Mouse (Mus musculus) gastrocnemius, adult 2 months (tissue): ENCODE data around the gene Ehd4. TPM values are rescaled to one million over a fixed set of nuclear protein-coding genes. Genes with fewer than 3 reads are reported as not detected.

Source experiments
- DNase-seq: peaks from one replicate; pipeline ENCODE4 v3.0.0; 2022
- H3K27ac ChIP-seq: fragments of 200-600 bp; 2 replicates; pipeline ENCODE4 v1.8.1; 2022; ENCODE audit warnings: mild to moderate bottlenecking
- H3K4me3 ChIP-seq: fragments of 200-600 bp; 2 replicates; pipeline ENCODE4 v1.8.1; 2022; ENCODE audit warnings: mild to moderate bottlenecking, moderate library complexity
- CTCF ChIP-seq: fragments of 200-600 bp; IDR thresholded peaks from 2 replicates; pipeline ENCODE4 v1.8.1; 2022; ENCODE audit warnings: antibody characterized with exemption, mild to moderate bottlenecking, moderate library complexity
- intact Hi-C: fragments of 180-260 bp; cut with DNase I; formaldehyde crosslinking; loops from one replicate; pipeline ENCODE4 v1.15.1; 2025
- total RNA-seq, 2 experiments: library from RNA; stranded (reverse); gene quantifications; 2 replicates each; pipeline ENCODE4 v1.2.3; 2021

The Ehd4 gene
- total RNA-seq, 2 experiments from 2014 or later = 19.5 to 31.7 TPM

DNA sequence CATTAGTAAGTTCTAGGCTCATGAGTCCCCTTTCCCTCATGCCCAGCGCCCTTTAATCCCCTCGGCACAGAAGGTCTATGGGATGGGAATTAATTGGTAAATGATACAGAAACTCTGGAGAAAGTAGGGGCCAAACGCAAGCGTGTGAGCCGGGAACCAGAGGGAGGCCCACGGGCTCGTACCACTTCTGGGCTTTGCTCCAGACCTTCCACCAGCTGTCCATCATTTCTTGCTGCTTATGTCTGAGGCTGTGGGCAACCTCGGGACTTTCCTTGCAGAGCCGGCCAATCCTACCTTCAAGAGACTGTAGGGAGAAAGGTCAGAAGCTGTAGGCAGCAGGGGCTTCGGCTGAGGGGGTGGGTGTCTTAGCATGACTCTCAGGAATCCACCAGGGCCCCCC, 98.5 kb downstream of the Ehd4 start:
- H3K27ac ChIP-seq = no peak overlapping the region
- no peak overlapping the region for H3K4me3 ChIP-seq
- TF ChIP-seq CTCF = no peak
- intact Hi-C loops = no loop called here
- no peak for DNase-seq

DNA sequence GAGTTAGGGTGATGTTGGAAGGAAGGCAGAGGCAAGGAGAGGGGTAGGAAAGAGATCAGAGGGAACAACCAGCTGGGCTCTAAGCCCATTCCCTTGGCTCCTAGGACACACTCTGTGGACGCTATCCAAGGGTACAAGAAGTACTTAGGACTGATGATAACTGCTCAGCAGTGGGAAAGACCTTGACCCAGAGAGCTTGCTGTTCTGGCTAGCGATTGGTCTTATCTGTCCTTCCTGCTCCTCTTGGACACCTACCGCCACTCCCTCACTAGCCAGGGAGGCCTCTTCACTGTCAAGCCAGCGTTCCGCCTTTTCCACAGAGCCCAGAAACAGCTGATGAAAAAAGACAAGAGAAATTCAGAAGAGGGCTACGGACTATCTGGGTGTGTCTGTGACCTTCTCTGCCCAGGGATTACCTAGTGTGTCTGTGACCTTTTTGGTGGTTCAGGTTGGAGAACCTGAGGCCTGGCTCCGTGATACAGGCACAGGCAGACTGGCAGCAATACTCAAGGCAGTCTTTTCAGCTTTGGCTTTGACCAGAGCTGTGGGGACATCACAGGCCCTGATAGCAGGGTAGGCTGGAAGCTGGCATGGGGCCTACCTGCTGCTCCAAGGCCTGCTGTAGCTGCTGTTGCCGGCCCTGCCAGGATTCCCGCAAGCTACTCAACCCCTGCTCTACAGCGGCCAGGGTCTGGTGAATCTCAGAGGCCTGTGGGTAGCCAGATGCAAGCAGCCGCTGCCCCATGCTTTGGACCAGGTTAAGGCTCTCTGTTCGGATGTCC, 99.4 kb downstream of the Ehd4 start:
- intact Hi-C loops = no loop called here
- peak; percentile 64 for DNase-seq
- no peak overlapping the region for H3K4me3 ChIP-seq
- no peak for TF ChIP-seq CTCF
- H3K27ac ChIP-seq = peak overlapping the region; percentile 68

- intact Hi-C loops = no loop called here
- DNase-seq = peak; percentile 50
- Histone ChIP-seq H3K4me3 (no peak overlapping the region), H3K27ac (no peak overlapping the region)
- no peak for TF ChIP-seq CTCF
These were observed 103.0 kb downstream of the Ehd4 start for GRCm38 (mm10) chr2:120051405-120051804.

DNA sequence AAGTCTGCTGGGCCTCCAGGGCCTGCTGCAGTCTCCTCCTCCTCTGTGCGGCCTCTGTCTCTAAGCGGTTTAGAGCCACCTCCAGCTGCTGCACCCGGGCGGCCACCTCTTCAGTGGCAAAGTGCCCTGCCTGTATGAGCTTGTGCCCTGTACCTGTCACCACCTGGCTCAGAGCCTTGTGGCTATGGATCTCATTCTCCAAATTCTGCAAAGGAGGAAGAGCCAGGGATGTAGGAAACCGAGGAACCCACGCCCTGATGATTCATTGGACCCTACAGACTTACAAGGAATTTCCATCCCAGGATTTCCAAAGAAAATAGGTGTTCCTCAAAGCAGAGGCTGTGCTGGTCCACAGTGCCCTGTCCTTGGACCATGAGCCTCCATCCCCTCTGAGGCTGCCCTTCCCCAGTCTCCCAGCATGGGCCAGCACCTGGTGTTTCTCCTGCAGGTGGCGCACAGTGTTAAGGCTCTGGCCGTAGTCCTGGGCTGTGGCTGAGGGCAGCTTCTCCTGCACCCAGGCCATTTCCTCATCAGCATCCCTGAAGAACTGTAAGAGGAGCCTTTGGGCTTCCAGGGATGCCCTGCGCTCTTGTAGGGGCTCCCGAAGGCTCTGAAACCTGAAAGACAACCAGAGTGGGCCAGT, 104.7 kb downstream of the Ehd4 start:
- intact Hi-C loops = loop anchor here (1.0 kb wide), 1 partner anchor 20 kb away; no protein-coding TSS in a partner anchor
- H3K4me3 ChIP-seq = no peak overlapping the region
- peak; percentile 76 for DNase-seq
- no peak overlapping the region for H3K27ac ChIP-seq
- TF ChIP-seq CTCF = peak; percentile 75

- intact Hi-C loops = loop anchor here (1.0 kb wide), 1 partner anchor 17 kb away; no protein-coding TSS in a partner anchor
- DNase-seq = no peak
- Histone ChIP-seq H3K4me3 (no peak overlapping the region), H3K27ac (no peak overlapping the region)
- TF ChIP-seq CTCF = no peak
These were observed 106.2 kb downstream of the Ehd4 start for GRCm38 (mm10) chr2:120048173-120048572.

DNA sequence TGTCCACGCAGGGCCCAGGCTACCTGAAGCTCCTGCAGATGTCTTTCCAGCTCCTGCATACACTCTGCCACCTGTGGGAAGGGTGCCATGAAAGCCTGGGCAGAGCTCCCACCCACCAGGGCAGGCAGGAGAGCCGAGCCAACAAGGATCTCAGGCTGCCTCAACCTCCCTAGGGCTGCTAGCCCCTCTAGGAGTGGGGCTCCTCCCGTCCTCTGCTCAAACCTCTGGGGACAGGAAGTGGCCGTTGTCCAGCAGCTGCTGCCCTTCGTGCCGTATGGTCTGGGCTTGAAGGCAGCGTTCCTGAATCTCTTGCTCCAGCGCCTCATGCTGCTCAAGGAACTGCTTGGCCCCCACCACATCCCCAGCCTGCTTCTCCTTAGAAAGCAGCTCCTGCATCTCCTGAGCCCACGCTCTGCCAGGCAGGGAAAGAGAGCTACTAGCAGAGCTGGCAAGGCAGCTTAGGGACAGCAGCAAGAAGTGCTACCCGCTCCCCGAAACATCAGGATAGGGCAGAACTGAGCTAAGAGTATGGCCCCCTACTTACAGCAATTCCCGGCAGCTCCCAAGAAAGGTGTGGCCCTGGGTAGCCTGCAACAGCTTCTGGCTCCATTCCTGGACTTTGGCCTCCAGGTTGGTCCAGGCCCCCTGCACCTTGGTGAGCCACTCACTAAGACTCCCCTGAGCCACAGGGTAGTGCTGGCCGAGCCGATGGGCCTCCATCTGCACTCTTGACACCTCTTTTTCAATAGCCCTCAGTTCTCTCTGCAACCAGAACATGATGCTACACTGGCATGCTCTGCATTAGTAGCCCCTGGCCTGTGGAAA, 107.7 kb downstream of the Ehd4 start:
- H3K4me3 ChIP-seq = no peak overlapping the region
- DNase-seq = no peak
- H3K27ac ChIP-seq = no peak overlapping the region
- no peak for TF ChIP-seq CTCF
- intact Hi-C loops = no loop called here

GRCm38 (mm10) chr2:120044676-120045075, 109.7 kb downstream of the Ehd4 start:
- H3K27ac ChIP-seq = peak overlapping the region; percentile 0; the same call in 1 of the 2 replicates
- no peak overlapping the region for H3K4me3 ChIP-seq
- TF ChIP-seq CTCF = no peak
- intact Hi-C loops = no loop called here
- DNase-seq = no peak

- intact Hi-C loops = no loop called here
- no peak for TF ChIP-seq CTCF
- DNase-seq = no peak
- Histone ChIP-seq H3K27ac (no peak overlapping the region), H3K4me3 (no peak overlapping the region)
These were observed 110.3 kb downstream of the Ehd4 start for GRCm38 (mm10) chr2:120044101-120044603.

- no peak for DNase-seq
- H3K27ac ChIP-seq = no peak overlapping the region
- TF ChIP-seq CTCF = no peak
- no peak overlapping the region for H3K4me3 ChIP-seq
- intact Hi-C loops = no loop called here
These were observed 113.4 kb downstream of the Ehd4 start for GRCm38 (mm10) chr2:120040991-120041390.

Other genes with a start within 250 kb of the Ehd4 start
- gene Mapkbp1, start 181.9 kb downstream of the Ehd4 start, total RNA-seq = 1 to 10 TPM; 8.1 to 8.4 TPM
- 1 to 10 TPM; 1.6 to 2.4 TPM for gene Jmjd7, start 127.1 kb downstream of the Ehd4 start, total RNA-seq
- gene Gm28042, start 127.1 kb downstream of the Ehd4 start, total RNA-seq = 1 to 10 TPM in 1 of 2 experiments, under 1 TPM in 1; 0.77 to 1.5 TPM
- gene Pla2g4b, start 121.2 kb downstream of the Ehd4 start, total RNA-seq = 1 to 10 TPM in 1 of 2 experiments, under 1 TPM in 1; 0.99 to 1.7 TPM
- gene Pla2g4e, start 90.7 kb upstream of the Ehd4 start, total RNA-seq = 10 to 100 TPM; 27.8 to 31.8 TPM
- not detected for gene Pla2g4d, start 134.6 kb upstream of the Ehd4 start, total RNA-seq
- gene Pla2g4f, start 159.6 kb upstream of the Ehd4 start, total RNA-seq = not detected
- gene Vps39, start 198.5 kb upstream of the Ehd4 start, total RNA-seq = 10 to 100 TPM; 16.1 to 21.1 TPM
- 10 to 100 TPM; 29.7 to 34.3 TPM for gene Ganc, start 249.3 kb upstream of the Ehd4 start, total RNA-seq
- gene Tmem87a, start 249.5 kb upstream of the Ehd4 start, total RNA-seq = 10 to 100 TPM; 31.4 to 51.8 TPM